Mouse (Mus musculus) CD4-positive, CD25-positive, alpha-beta regulatory T cell, adult 2 months (primary cell): ENCODE results near the gene Slc25a35.
"Not testable (repeated sequence)": the region's sequence is repeated elsewhere in the genome, so short reads cannot be mapped to it uniquely, and the experiment has no call there.

ENCODE experiments used
- DNase-seq: peaks from one replicate; pipeline ENCODE4 v3.0.0-alpha.2; 2012; ENCODE audit warnings: low read depth, low spot score

Slc25a35 gene

DNA sequence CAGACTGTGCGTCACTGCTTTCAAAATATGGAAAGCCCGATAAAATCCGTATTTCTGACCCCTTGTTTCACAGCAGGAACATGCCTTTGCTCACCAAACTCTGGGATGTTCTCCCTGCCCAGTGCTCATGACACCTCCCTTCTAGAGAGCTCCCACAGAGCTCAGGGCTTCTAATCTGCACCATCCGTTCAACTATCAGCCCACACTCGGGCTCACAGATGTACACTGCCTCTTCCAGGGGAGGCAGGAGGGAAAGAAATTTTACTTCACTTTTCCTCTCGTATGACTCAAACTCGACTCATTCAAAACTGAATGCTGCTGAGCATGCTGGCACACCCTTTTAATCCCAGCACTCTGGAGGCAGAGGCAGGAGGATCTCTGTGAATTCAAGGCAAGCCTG, 37.3 kb downstream of the Slc25a35 start:
- no peak for DNase-seq

DNA sequence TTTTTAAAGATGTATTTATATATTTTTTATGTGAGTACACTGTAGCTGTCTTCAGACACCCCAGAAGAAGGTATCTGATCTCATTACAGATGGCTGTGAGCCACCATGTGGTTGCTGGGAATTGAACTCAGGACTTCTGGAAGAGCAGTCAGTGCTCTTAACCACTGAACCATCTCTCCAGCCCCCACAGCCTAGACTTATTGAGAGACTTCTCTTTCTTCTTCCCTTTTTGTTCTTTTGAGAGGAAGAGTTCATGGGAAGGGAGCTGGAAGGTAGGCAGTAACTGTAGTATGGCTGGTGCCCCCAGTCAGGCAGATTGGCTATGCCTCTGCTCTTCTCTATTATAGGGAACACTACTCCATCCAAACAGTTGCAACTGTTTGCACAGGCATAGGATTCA, 38.6 kb downstream of the Slc25a35 start:
- not testable (repeated sequence) for DNase-seq

DNA sequence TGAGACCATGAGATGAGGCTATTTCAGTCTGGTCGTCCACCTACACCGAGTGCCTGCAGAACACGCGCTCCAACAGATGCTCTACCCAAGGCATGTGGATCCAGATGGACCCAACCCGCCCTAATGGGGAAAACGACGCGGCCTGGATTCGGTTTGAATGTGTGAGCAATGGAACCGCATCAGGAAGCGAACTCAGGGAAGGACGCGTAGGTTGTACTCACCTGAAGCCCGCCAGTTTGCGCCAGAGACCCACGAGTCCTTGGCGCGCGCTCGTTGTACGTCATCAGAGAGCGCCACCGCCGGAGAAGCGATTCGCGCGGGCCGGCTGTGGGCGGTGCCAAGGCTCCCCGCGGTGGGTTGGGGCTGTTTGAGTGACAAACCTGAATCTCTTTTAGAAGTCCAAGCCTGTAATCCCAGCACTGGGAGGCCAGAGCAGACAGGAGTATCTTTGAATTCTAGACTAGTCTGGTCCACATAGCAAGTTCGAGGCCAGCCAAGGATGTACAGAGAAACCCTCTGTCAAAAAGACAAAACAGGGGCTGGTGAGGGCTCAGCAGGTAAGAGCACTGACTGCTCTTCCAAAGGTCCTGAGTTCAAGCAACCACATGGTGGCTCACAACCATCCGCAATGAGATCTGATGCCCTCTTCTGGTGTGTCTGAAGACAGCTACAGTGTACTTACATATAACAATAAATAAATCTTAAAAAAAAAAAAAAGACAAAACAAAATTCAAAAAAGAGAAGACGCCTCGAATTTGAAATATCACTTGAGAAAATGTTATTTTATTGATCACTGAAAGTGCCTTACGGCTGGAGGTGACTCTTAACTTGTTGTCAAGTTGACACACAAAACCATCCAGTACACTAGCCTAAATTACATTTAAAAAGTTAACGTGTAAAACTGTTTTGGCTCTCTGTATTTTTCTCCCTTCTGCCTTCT, 40.5 kb downstream of the Slc25a35 start, which contains the start of gene Pfas:
Gene Pfas, minus strand, starts transcription at position 279 of the 940 bp plus-strand sequence.
- peak; percentile 95 for DNase-seq

DNA sequence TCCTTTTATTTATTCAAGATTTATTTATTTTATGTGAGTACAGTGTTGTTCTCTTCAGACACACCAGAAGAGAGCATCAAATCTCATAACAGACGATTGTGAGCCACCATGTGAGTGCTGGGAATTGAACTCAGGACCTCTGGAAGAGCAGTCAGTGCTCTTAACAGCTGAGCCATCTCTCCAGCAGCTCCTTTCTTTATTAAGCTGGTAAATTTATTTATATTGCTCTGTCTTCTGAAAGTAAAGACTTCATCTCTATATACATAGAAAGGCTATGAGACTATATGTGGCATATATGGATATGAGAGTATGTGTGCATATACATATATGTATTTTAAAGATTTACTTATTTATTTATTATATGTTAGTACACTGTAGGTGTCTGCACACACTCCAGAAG, 41.6 kb downstream of the Slc25a35 start:
- no peak for DNase-seq

DNA sequence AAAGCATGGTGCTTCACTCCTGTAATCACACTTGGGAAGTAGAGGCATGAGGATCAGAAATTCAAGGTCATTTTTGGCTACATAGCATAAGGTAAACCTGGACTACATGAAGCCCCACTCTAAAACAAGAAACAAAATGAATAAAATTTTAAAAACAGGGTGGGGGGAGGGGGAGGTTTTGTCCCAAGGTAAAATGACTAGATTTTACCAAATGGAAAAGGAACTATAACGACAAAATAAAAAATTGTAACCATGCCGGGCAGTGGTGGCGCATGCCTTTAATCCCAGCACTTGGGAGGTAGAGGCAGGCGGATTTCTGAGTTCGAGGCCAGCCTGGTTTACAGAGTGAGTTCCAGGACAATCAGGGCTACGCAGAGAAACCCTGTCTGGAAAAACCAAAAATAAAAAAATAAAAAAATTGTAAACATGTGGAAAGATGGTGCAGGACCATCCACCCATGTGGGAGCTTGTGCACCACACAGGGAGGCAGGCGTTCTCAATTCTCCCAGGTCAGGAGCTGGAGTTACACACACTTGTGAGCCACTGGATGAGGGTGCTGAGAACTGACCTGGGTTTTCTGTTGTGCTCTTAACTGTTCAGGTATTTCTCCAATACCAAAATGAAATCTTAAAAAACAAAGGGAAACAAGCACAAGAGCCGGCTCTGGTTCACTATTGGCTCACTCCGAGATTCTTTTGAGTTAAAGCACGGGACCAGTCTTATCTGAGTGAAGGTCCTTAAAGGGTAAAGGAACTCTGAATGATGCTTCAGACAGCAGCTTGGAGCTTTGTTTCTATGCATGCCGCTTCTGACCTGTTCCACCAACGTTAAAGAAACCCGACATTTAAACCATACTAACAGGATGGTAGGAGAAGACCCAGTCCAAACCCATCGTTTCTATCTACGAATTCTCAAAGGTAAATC, 42.7 kb downstream of the Slc25a35 start:
- no peak for DNase-seq

DNA sequence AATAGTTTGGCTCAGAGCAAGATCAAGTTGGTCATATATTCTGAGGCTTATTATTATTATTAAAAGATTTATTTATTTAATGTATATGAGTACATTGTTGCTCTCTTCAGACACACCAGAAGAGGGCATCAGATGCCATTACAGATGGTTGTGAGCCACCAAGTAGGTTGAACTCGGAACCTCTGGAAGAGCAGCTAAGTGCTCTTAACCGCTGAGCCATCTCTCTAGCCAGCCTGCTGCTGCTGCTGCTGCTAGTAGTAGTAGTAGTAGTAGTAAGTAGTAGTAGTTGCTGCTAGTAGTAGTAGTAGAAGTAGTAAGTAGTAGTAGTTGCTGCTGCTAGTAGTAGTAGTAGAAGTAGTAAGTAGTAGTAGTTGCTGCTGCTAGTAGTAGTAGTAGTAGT, 43.5 kb downstream of the Slc25a35 start:
- DNase-seq: not testable (repeated sequence)

DNA sequence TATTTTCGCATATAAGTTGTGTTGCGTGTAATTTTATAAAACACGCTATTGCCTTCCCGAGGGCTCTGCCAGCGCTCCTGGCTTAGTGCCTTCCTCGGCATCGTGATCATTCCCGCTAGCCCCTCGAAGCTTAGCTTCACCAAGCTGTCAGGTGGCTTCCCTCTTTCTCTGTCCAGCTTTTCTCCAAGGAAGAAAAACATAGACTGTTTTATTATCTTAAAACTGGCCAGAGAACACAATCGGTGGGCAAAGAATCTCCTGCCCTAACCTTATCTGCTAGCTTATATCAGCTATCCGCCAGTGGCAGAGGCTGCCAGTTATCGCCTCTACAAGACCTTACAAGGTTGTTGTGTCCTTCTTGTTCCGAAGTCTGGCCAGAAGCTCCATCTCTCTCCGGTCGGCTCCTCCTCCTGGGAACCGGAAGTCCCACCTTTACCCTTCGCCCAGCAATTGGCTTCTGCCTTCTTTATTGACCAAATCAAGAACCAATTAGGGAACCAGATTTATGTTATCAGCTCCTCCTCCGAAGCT, 44.2 kb downstream of the Slc25a35 start:
- DNase-seq: peak; percentile 91

DNA sequence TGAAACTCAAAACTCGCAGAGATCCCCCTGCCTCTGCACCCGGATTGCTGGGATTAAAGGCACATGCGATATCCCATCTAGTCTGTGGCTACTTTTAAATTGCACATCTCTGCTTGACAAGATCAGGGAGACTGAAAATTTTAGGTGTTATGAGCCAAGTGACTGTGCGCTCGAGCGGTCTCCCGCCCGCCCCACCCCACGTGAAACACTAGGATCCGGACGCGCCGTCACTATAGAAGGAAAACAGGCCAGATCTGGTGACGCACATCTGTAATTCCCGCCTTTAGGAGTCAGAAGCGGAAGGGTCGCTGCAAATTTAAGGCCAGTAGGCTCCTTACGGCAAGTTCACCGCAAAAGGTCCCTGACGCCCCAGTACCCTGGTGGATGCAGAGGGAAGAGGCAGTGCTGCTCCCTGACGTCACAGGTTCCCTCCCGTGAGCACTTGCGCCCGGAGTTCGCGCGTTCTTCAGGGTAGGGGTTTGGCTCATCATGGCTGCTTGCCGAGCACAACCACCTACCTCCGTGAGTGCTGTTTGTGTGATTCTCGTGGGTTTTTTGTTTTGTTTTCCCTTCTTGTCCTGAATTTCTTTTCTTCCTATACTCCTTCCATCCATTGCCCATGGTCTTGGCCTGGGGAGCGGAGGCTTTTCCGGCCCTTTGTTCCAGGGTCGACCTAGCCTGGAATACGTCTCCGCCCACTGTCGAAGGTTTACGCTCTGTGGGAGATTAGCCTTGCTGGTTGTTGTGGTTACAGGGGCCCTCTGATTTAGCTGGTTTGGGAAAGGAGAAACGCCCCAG, 47.9 kb downstream of the Slc25a35 start, which contains the start of gene Ctc1:
Gene Ctc1, plus strand, starts transcription at position 268 of the 798 bp plus-strand sequence.
- DNase-seq: peak; percentile 96

DNA sequence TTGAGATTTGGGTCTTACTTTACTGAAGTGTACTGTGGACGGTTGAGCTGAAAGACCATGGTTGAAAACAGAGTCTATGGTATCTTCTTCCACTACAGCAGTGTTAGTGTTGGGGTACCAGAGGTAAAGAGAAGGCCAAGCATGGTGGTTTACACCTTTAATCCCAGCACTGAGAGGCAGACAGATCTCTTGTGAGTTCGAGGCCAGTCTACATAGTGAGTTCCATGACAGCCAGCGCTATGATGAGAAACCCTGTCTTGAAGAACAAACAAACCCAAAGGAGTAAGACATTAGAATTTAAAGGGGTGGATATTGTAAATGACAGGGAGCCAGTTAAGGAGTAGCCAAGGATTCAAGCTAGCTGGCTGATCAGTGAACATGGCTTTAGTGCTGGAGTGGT, 48.8 kb downstream of the Slc25a35 start:
- no peak for DNase-seq

DNA sequence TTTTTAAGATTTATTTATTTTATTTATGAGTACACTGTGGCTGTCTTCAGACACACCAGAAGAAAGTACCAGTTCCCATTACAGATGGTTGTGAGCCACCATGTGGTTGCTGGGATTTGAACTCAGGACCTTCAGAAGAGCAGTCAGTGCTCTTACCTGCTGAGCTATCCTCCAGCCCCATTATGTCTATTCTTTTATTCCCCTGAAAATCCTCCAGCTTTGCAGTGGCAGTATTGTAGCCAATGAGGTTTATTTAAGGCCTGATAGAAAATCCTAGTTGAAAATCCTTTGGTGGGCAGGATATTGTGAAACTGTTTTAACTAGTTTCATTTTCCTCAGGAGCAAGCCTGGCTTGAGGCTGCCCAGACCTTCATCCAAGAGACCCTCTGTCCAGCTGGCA, 52.8 kb downstream of the Slc25a35 start:
- DNase-seq: no peak
